Mouse (Mus musculus) brain, adult 2 months (tissue): Measurements from ENCODE around the gene Aamdc.

Experiments
- DNase-seq: peaks from one replicate; pipeline ENCODE4 v3.0.0; 2011; ENCODE audit warnings: low read depth, low spot score

Aamdc gene

GRCm38 (mm10) chr7:97514786-97515185 is 64.5 kb downstream of the Aamdc start:
- peak; percentile 77 for DNase-seq

- peak; percentile 94 for DNase-seq
Observed at GRCm38 (mm10) chr7:97500555-97501209, 78.6 kb downstream of the Aamdc start.
